Mouse (Mus musculus): ENCODE data around the gene Tmem30a. TPM values are rescaled to one million over a fixed set of nuclear protein-coding genes. Genes with fewer than 3 reads are reported as not detected.

The Tmem30a gene
- 97.5 TPM for polyA plus RNA-seq (2017; shearing (Covaris generic))

GRCm38 (mm10) chr9:79792841-79793835 is at the start of gene Tmem30a:
Gene Tmem30a, minus strand, starts transcription at chr9:79793507.

GRCm38 (mm10) chr9:79759385-79760005 is 33.8 kb downstream of the Tmem30a start, which contains the start of gene Cox7a2:
Gene Cox7a2, minus strand, starts transcription at chr9:79759878.

Other genes with a start within 250 kb of the Tmem30a start
- 0.10 TPM for gene Col12a1, start 74.7 kb downstream of the Tmem30a start, polyA plus RNA-seq (2017; shearing (Covaris generic))
- gene Cox7a2, start 33.6 kb downstream of the Tmem30a start, polyA plus RNA-seq (2017; shearing (Covaris generic)) = 265 TPM
- gene Filip1, start 219.3 kb upstream of the Tmem30a start, polyA plus RNA-seq (2017; shearing (Covaris generic)) = 0.68 TPM

Measured in CD4-positive, CD25-positive, alpha-beta regulatory T cell (primary cell).